Mouse (Mus musculus): ENCODE data around the gene Lama5. TPM values are rescaled to one million over a fixed set of nuclear protein-coding genes. Genes with fewer than 3 reads are reported as not detected.

Gene Lama5
- 0.65 TPM for total RNA-seq (2023)

DNA sequence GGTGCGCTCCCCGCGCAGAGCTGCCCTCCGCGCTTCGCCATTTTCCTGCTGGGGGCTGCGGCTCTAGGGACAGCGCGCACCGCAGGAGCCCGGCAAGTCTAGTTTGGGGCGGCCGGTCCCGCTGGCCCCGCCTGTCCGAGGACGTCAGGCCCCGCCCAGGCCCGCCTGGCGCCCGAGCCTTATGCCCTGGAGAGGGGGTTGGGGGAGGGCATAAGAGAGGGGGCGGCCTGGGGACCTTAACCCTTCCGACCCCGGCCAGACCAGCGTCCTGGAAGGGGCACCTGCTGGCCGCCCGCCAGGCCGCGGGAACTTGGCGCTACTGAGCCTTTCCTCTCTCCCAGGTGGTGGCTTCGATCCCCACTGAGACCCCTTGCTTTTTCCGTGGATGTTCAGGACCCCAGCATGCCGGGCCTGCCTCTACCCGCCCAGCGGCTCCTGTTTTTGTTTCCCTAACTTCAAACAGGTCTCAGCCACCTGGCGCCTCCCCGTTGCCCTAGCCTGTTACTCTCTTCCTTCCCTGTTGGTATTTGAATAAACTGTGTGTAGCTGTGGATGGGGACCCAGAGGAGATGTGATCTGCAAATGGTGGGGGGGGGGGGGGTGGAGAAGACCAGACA, at the start of gene Lama5:
Gene Lama5, minus strand, starts transcription at position 98 of the 617 bp plus-strand sequence.

DNA sequence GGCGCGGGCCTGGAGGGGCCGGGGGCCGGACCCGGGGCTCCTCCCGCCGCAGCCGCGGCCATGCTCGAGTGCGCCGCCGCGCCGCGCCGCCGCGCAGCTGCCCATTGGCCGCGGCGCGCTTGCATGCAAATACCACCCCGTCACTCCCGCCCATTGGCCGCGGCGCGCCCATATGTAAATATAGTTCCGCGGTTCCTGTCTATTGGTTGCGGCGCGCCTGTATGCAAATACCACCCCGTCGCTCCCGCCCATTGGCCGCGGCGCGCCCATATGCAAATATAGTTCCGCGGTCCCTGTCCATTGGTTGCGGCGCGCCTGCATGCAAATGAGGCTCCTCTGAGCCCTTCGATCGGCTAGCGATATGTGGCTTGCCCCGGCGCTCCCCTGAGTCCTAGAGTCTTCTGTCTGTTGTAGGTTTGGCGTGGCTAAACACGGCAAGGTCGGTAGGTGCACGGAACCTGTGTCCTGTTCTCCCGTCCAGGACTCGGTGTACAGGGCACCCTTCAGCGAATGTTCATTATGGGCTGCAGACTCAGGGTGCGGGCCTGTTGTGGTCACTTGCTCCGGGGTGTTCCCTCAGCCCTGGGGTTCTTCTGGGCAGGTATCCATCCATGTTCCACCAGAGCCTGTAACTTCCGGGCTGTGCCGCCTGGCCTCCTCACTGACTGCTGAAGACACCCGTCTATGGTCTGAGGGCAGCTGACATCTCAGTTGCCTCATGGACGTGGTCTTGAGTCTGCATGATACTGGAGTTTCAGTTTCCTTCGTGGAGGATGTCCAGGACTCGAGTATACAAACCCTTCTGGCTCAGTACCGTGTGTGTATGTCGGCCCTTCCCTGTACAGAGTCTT, 48.0 kb upstream of the Lama5 start, which contains the start of gene Cables2:
Gene Cables2, minus strand, starts transcription at position 103 of the 851 bp plus-strand sequence.

DNA sequence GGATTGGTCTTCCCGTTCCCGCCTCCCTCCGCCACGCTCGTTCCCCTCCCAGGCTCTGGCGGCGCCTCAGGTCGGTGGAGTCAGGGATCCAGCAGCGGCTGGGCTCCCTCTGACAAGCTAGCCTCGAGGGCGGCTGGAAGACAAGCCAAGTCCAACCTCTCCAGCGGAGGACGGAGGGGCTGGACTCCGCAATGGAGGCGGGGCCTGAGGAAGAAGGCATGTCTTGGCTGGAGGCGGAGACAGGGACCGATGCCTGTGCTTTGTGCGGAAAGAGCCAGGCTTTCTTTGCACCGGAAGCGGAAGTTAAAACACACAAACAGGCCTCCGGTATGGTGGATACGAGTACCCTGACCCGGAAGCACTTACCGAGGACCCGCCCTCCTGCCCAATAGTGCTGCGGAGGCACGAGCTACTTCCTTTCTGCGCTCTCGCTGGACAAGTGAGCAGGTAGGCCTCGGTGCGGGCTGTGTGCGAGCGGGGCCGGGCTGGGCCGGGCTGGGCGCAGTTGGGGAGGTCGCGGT, 31.4 kb upstream of the Lama5 start, which contains the start of gene Rps21:
Gene Rps21, plus strand, starts transcription at position 377 of the 521 bp plus-strand sequence.

DNA sequence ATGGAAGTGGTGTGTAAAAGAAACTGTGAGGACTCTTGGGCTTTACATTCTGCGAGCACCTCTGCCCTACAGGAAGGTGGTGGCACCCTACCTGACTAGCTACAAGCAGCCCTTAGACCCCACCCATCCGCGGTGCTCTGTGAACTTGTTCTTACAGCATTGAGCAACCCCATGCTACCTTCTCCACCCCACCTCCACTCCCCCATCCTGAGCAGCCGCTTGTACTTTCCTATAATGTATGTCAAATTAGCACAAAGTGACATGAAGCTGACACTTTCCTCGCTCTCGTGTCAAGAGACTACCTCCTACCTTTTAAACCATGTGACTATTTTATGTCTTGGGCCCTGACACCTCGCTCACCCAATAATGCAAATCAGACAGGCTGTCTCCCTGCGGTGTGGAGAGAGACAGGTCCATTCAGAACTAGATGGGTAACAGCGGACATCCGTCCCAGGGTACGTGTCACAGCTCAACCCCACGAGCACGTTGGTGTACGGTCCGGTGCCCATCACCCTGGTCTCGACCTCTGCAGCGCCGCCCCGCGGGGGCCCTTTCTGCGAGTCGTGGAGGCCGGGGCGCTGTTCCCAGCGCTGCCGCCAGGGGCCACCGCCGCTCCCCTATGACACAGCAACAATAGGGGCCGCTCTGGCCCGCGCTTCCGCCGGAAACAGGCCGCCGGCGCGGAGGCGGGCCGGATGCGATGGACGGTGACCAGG, 54.7 kb downstream of the Lama5 start, which contains the start of gene Adrm1:
Gene Adrm1, plus strand, starts transcription at position 680 of the 716 bp plus-strand sequence.

Other genes starting within 250 kb of the Lama5 start
- 43.8 TPM for gene Taf4, start 249.2 kb downstream of the Lama5 start, total RNA-seq (2023)
- gene Lsm14b, start 200.9 kb downstream of the Lama5 start, total RNA-seq (2023), result 45.3 TPM
- 143 TPM for gene Psma7, start 183.4 kb downstream of the Lama5 start, total RNA-seq (2023)
- gene Ss18l1, start 183.3 kb downstream of the Lama5 start, total RNA-seq (2023), result 6.9 TPM
- gene Mtg2, start 155.3 kb downstream of the Lama5 start, total RNA-seq (2023), result 22.3 TPM
- gene Hrh3, start 121.4 kb downstream of the Lama5 start, total RNA-seq (2023), result not detected
- gene Osbpl2, start 106.6 kb downstream of the Lama5 start, total RNA-seq (2023), result 31.3 TPM
- gene Adrm1, start 54.4 kb downstream of the Lama5 start, total RNA-seq (2023), result 132 TPM
- gene Rps21, start 31.5 kb upstream of the Lama5 start, total RNA-seq (2023), result 2,598 TPM
- gene Cables2, start 47.6 kb upstream of the Lama5 start, total RNA-seq (2023), result 41.5 TPM
- gene Rbbp8nl, start 64.0 kb upstream of the Lama5 start, total RNA-seq (2023), result not detected
- not detected for gene Gata5, start 108.8 kb upstream of the Lama5 start, total RNA-seq (2023)
- gene Slco4a1, start 230.4 kb upstream of the Lama5 start, total RNA-seq (2023), result 3.1 TPM